Mouse (Mus musculus) lung, embryonic 16.5 days (tissue): ENCODE measurements around the gene Faim. TPM values are rescaled to one million over a fixed set of nuclear protein-coding genes. Genes with fewer than 3 reads are reported as not detected.

Experiments
- polyA plus RNA-seq: library from polyadenylated mRNA; unstranded; fragments of >200 nt; fragmentation: Nextera tagmentation; extraction: Ambion mirVana; gene quantifications from 2 replicates; pipeline ENCODE4 v1.2.1, GENCODE M21; 2015

The Faim gene
- polyA plus RNA-seq, 1 experiment from 2014 or later, result 37.6 TPM

Other genes with a start within 250 kb of the Faim start
- not detected in 2 replicates for gene Prr23a1, start 143.9 kb upstream of the Faim start, polyA plus RNA-seq
- gene Prr23a2, start 129.9 kb upstream of the Faim start, polyA plus RNA-seq, result not detected in 2 replicates
- gene Prr23a3, start 121.6 kb upstream of the Faim start, polyA plus RNA-seq, result not detected in 2 replicates
- gene 7420426K07Rik, start 83.3 kb upstream of the Faim start, polyA plus RNA-seq, result not detected in 2 replicates
- not detected in 2 replicates for gene Foxl2, start 31.1 kb upstream of the Faim start, polyA plus RNA-seq
- 0.14 TPM in 1 of 2 replicates, not detected in the other for gene Gm1123, start 49.3 kb downstream of the Faim start, polyA plus RNA-seq
- 1.3 and 1.6 TPM in 2 replicates for gene Pik3cb, start 154.2 kb downstream of the Faim start, polyA plus RNA-seq